Mouse (Mus musculus): ENCODE results near the gene Frs2. TPM values are rescaled to one million over a fixed set of nuclear protein-coding genes. Genes with fewer than 3 reads are reported as not detected.

The Frs2 gene
- 13.2 and 14.0 TPM in 2 replicates for total RNA-seq (2023)

GRCm38 (mm10) chr10:117148361-117149003 is at the start of gene Frs2:
Gene Frs2, minus strand, starts transcription at chr10:117148534.

DNA sequence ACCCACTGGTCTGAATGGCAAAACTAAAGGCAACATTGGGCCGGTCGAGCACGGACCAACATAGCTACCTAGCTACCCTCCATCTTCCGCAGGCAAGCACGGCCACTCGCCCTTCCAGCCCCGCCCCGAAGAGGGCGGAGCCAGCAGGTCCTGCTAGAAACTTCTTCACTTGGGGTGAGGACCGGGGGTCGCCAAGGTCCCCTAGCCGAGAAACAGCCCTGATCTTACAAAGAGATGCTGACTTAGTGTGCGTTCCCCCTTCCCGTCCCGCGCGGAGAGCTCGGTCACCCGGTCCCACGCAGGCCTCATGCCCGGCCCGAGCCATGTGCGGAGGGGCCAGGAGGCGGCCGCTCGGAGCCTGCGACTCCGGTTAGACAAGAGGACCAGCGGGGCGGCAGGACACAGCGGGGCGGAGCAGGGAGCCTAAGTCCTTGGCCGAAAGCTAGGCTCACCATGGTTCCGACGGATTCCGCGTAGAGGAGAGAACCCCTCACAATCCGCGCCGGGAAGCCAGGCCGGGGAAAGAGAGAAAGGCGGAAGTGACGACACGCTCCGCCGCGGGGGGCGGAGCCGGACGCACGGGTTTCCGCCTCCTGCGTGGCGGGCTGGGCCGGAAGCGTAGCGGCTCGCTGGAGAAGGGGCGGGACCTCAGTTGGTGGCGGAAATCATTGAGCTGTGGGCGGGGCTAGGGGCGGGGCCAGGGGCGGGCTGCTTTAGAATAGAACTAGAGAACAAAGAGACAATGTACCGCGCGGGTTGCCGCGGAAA is 84.9 kb downstream of the Frs2 start, which contains the start of gene Cct2:
Gene Cct2 (minus strand): TSS at position 561 of the 768 bp plus-strand sequence.

DNA sequence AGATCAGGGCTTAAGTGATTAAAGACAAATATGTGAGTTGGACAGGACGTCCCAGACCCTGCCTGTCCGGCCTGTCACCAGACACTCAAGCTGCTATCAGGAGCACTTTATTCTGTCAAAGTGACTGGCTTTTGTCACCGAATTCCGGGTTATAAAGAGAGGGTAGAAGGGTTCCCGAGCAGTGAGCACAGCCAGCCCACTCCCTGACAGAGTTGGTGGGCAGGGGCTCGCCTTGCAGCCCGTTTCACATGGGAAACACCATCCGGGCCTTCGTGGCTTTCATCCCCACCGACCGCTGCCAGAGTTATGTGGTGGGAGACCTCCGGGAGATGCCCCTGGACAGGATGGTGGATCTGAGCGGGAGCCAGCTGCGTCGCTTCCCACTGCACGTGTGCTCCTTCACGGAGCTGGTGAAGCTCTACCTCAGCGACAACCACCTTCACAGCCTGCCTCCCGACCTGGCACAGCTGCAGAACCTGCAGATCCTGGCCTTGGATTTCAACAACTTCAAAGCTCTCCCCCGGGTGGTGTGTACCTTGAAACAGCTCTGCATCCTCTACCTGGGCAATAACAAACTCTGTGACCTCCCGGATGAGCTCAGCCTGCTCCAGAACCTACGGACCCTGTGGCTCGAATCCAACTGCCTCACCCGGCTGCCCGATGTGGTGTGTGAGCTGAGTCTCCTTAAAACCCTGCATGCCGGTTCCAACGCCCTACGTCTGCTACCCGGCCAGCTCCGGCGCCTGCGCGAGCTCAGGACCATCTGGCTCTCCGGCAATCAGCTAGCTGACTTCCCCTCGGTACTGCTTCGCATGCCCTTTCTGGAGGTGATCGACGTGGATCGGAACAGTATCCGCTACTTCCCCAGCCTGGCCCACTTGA is 102.9 kb downstream of the Frs2 start, which contains the start of gene Lrrc10:
Gene Lrrc10 (plus strand): TSS at position 167 of the 882 bp plus-strand sequence.

Other genes with a start within 250 kb of the Frs2 start
- gene Rab3ip, start 197.8 kb downstream of the Frs2 start, total RNA-seq (2023), result 8.6 and 13.4 TPM in 2 replicates
- gene Gm10271, start 175.9 kb downstream of the Frs2 start, total RNA-seq (2023), result not detected in 2 replicates
- gene Best3, start 162.2 kb downstream of the Frs2 start, total RNA-seq (2023), result not detected in 2 replicates
- not detected in 2 replicates for gene Lrrc10, start 103.2 kb downstream of the Frs2 start, total RNA-seq (2023)
- gene Cct2, start 84.7 kb downstream of the Frs2 start, total RNA-seq (2023), result 82.4 and 92.3 TPM in 2 replicates
- gene Yeats4, start 76.0 kb upstream of the Frs2 start, total RNA-seq (2023), result 43.2 and 45.3 TPM in 2 replicates
- gene 9530003J23Rik, start 90.2 kb upstream of the Frs2 start, total RNA-seq (2023), result 0.47 TPM in 1 of 2 replicates, not detected in the other
- gene Lyz2, start 133.8 kb upstream of the Frs2 start, total RNA-seq (2023), result 11,844 and 13,328 TPM in 2 replicates
- gene Lyz1, start 144.3 kb upstream of the Frs2 start, total RNA-seq (2023), result 1,710 and 1,785 TPM in 2 replicates
- gene Cpsf6, start 231.5 kb upstream of the Frs2 start, total RNA-seq (2023), result 58.1 and 71.5 TPM in 2 replicates